15 mouse cellular contexts compared by ENCODE assay signal in the genomic region with DNA sequence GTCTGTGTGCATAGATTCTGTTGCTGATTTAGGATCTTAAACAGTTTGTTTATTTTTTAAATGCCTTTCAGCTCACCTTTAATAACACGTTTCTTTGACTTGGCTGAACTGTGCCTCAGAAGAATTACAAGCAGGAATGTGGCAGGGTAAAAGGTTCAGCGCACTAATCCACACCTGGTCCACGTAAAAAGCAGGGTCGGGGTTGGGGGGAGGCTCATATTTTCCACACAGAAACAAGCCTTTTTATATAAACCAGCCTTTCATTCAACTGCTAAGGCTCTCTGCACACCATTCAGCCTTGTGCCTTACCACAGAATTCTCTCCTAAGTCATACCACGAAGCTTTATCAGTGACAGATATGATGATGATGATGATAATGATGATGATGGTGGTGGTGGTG.
"Had no signal": no experiment of that assay in that cellular context is flagged by ENCODE, and none has a peak within 500 bp of the region (broad histone marks: within the 10 kb centered on the region; RNA-seq: fewer than 3 reads in every experiment).

No protein-coding gene starts in this region.

- H3K36me3 ChIP-seq: limb, embryonic 15.5 days; midbrain, embryonic 13.5 days had no signal

- H3K4me3 ChIP-seq: layer of hippocampus, adult 2 months; limb, embryonic 15.5 days; midbrain, embryonic 13.5 days had no signal

- H3K27me3 ChIP-seq: limb, embryonic 15.5 days; midbrain, embryonic 13.5 days had no signal

- ATAC-seq: intestine, postnatal 0 days; liver, postnatal 0 days; lung, postnatal 0 days; midbrain, embryonic 13.5 days had no signal

- H3K9ac ChIP-seq: limb, embryonic 15.5 days; liver, embryonic 14.5 days; liver, postnatal 0 days; lung, embryonic 14.5 days; midbrain, embryonic 13.5 days had no signal

- H3K27ac ChIP-seq: kidney, postnatal 0 days; layer of hippocampus, adult 2 months; limb, embryonic 15.5 days; liver, embryonic 14.5 days; macrophage; midbrain, embryonic 13.5 days had no signal

- H3K9me3 ChIP-seq: limb, embryonic 15.5 days; midbrain, embryonic 13.5 days had no signal

- DNase-seq: kidney, adult 2 months; kidney, postnatal 25 days; layer of hippocampus, adult 9-11 months; liver, postnatal 0 days; lung, embryonic 14.5 days; thymus, postnatal 25 days had no signal

- H3K4me2 ChIP-seq: limb, embryonic 15.5 days; liver, embryonic 11.5 days; lung, embryonic 14.5 days; midbrain, embryonic 13.5 days had no signal
